Mouse (Mus musculus) frontal cortex, postnatal 14 days (tissue): ENCODE results near the gene Myo16.

Source experiments
- DNase-seq, 2 experiments: peaks; one replicate each; pipeline ENCODE4 v3.0.0; 2022; ENCODE audit warnings: low spot score in 2 of 2

Myo16 gene

GRCm38 (mm10) chr8:10175976-10176375 lies 22.3 kb downstream of the Myo16 start:
- no peak for DNase-seq

DNA sequence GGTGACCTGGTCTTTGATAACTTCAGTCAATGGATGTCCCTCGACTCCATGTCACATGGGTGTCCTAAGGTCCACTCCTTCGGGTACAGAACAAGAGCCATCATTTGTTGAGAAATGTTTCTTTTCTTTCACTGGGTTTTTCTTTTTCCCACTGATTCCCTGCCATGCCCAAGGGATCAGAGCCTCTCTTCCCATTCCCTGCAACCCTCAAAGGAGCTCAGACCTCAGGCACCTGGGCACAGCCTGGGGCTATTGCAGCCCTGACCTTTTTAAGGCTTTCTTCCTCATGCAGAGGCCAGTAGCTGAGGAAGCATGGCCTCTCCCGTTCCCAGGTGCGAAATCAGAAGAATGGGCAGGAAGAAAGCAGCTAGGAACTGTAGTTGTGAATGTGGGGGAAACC lies 23.4 kb downstream of the Myo16 start:
- no peak for DNase-seq

- no peak for DNase-seq
These were observed 25.3 kb downstream of the Myo16 start for GRCm38 (mm10) chr8:10178986-10179385.

DNA sequence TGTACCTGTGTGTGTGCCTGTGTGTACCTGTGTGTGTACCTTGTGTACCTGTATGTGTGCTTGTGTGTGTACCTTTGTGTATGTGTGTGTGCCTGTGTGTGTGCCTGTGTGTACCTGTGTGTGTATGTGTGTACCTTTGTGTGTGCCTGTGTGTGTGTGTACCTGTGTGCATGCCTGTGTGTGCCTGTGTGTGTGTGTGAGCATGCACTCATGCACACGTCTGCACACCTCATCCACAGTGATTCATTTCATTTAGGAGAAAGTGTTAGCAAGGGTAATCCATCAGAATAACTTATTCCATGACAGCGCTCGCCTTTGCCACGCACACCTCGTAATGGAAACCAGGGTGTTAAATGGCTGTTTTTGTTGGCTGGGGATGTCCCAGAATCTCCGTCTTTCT lies 36.9 kb downstream of the Myo16 start:
- DNase-seq = no peak

- no peak for DNase-seq
These were observed 44.5 kb downstream of the Myo16 start for GRCm38 (mm10) chr8:10198164-10198563.

DNA sequence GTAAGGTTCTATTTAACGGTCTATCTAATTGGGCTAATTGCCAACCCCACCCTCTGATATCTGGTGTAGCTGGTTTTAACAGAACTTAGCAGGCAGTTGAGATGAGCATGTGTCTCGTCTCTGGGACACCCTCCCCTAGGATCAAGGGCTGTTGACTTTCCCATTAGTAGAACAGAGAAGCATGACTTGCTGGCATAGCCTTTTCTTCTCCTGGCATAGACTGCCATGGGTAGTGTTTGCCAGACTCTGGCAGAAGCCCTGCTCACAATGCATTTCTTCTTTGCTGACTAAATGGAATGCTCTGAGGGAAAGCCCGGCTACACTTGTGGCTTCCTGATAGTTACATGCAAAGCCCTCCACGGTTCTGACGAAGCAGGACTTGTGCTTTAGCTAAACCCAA lies 45.6 kb downstream of the Myo16 start:
- no peak for DNase-seq

- no peak for DNase-seq
These were observed 46.3 kb downstream of the Myo16 start for GRCm38 (mm10) chr8:10200042-10200441.

DNA sequence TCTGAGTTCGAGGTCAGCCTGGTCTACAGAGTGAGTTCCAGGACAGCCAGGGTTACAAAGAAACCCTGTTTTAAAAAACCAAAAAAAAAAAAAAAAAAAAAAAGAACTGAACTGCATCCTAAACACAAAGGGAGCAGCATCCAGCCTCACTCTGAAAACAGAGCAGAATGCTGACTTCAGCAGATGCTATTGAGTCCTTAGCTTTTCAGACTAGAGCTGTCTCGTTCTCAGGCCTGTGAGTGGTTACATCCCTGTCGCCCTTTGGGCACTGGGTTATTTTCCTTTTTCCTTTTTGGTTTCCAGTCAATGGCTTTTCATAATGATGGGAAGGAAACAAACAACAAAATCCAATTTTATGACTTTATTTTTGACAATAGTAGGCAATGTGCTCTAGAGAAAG lies 61.3 kb downstream of the Myo16 start:
- DNase-seq = no peak

GRCm38 (mm10) chr8:10219761-10220276 lies 66.1 kb downstream of the Myo16 start:
- DNase-seq = no peak

GRCm38 (mm10) chr8:10222770-10223169 lies 69.1 kb downstream of the Myo16 start:
- DNase-seq = no peak

DNA sequence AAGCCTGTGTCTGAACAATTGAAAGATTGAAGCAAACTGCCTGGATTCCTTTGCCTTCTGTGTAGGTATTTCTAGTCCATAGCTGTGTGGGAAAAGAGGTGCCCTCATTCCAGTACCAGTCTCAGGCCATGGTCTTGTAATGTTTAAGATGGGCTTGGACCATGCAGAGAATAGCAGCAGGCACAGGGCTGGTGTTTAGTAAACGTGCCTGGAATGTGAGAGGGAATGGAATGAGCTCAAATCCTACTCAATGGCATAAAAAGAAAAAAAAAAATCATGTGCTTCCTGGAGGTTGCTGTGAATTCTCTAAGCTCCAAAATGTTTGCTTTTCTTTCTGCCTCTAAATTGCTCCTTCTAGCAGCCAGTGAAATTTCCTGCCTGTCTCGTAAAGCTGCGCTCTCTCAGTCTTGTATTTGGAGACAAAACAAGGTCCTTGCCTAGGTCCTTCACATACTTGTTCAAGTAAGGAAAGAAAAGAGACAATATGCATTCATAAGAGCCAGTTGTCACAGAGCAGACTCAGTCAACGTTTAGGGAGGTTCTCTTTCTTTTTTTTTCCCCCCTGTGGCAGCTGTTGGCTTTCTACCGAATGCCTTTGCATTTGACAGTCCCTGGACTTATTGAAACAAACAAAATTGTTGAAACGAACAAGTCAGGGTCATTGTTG lies 70.0 kb downstream of the Myo16 start:
- DNase-seq = no peak

DNA sequence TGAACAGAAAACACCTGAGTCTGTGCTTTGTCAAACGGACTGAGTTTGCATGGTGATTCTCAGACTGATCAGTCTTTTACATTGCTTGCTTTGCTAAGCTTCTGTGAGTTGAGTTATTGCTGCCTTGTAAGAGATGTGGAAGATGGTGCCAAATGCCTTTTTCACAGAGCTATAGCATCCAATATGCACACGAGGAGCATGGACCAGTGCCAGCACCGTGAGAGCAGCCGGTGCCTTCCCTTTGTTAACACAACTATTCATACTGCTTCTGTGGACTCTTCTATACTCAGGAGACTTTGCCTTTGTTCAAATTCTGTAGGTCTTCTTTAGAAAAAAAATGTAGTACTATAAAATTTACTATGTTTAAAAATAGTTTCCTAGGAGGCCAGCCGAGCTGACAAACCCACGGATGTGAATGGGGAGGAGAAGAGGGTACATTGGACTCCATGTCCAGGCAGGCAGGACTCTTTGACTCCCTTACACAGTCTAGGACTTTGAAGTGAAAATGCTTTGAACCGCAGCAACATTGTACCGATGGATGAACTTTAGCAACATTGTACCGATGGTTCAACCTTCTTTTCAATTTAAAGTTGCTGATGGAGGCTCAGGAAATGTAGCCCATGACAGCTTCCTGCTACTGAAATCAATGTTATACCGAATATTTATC lies 70.7 kb downstream of the Myo16 start:
- DNase-seq = no peak

GRCm38 (mm10) chr8:10225018-10225417 lies 71.3 kb downstream of the Myo16 start:
- DNase-seq = no peak

- DNase-seq = peak in 1 of 2 experiments; percentile 55
These were observed 77.1 kb downstream of the Myo16 start for GRCm38 (mm10) chr8:10230746-10231369.

- no peak for DNase-seq
These were observed 80.8 kb downstream of the Myo16 start for GRCm38 (mm10) chr8:10234516-10234915.

DNA sequence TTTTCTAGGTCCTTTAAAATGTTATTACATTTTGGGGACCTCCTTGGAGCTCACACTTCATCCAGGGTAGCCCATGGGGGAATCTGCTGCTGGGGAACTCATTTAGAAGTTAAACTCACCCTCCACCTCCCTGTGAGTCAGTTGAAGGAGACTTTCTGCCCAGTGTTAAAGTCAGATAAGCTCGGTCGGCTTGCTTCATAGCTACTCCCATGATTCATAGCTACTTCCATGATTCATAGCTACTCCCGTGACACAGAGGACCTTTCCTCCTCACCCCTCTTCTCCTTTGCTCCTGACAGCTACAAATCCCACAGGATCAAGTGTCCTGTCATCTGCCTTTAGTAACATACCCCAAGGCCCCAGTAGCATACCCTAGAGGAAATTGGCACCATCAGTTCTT lies 89.6 kb downstream of the Myo16 start:
- no peak for DNase-seq

GRCm38 (mm10) chr8:10249156-10249555 lies 95.4 kb downstream of the Myo16 start:
- DNase-seq = peak; percentile 9 to 14

GRCm38 (mm10) chr8:10255741-10256140 lies 102.0 kb downstream of the Myo16 start:
- DNase-seq = no peak

DNA sequence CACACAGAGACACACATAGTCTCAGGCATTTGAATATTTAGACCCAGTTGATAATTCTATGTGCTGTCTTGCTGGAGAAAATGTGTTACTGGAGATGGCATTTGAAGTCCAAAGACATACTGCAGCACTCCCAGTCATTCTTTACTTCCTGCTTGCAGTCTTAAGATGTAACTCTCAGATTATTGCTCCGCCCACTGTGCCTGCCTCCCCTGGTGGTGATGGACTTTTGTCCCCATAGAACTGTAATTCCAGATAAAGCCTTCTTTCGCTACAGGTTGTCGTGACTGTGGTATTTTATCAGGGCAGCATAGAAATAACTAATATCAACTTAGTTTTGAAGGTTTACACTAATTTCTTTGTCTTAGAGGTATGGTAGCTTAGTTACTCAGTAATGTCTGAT lies 102.9 kb downstream of the Myo16 start:
- DNase-seq = no peak

DNA sequence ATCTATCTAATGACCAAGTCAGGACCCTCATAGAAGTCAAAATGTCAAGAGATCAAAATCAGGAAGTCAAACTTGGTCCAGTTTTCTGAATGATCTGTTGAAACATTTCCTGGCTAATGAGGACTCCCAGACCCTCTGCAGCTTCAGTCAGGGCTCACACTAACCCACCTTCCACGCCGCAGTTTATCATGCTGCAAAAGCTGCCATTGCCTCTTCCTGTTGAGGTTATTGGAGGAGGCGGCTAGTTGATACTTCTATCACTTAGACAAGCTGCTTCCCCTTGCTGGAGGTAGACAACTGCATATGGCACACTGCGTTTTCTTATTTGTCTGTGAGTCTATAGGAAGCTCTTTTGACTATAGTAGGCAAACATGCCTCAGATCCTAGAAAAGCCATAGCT lies 116.4 kb downstream of the Myo16 start:
- no peak for DNase-seq

- no peak for DNase-seq
These were observed 138.9 kb downstream of the Myo16 start for GRCm38 (mm10) chr8:10292600-10292999.

GRCm38 (mm10) chr8:10300797-10301196 lies 147.1 kb downstream of the Myo16 start:
- no peak for DNase-seq

DNA sequence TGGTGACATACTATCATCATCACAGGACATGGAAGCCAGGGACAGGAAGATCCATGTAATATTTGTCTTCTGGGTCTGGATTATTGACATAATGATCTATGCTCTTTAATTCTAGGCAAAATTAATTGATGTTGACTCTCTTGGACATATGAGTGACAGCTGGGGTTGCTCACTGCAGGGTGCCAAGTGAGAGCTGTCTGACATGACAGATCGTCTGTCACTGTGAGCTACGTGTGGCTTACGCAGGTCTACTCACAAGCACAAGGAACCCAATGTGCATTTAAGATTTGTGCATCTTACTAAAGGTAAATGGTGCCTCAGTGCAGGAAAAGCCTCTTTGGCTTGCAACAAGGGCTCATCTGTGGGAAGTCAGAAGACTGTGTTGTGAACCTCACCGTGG lies 149.3 kb downstream of the Myo16 start:
- DNase-seq = no peak
